Mouse (Mus musculus) liver, embryonic 18 days (tissue): ENCODE data around the gene Fahd1. TPM values are rescaled to one million over a fixed set of nuclear protein-coding genes. Genes with fewer than 3 reads are reported as not detected.

Experiments
- polyA plus RNA-seq: library from polyadenylated mRNA; depleted of rRNA; stranded (reverse); fragments of >200 nt; gene quantifications from 2 replicates; pipeline ENCODE4 v1.2.3, GENCODE M21; 2012; rRNA removed

Gene Fahd1
- polyA plus RNA-seq = 43.4 and 44.7 TPM in 2 replicates

DNA sequence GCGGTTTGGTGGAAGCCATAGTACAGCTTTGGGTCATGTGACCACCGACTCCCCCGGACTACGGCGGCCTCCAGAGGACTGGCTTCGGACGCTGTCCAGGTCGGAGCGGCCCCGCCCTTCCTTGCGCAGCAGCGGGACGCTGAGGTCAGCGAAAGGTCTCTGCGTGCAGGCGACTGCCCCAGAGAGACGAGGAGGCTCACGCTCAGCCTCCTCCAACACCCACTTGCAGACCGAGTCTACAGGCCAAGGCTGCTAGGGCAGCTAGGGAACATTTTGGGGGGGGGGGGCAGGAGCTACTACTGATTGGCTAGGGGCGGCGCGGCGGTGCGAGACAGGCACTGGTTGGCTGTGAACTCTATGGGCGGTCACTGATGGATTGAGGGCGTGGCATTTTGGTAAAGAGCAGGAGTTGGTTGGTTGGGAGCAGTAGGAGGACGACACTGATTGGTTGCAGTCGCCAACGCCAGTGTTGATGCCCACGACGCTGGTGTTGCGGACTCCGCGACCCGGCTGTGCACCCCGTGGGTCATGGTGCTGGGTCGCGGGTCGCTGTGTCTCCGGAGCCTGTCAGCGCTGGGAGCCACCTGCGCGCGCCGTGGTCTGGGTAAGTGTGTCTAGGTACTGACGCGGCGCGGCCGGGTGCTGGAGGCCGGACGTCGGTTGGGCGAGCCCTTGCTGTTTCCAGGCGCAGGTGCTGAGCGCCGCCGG lies at the start of gene Fahd1:
Gene Fahd1, minus strand, starts transcription at position 300 of the 708 bp plus-strand sequence.

DNA sequence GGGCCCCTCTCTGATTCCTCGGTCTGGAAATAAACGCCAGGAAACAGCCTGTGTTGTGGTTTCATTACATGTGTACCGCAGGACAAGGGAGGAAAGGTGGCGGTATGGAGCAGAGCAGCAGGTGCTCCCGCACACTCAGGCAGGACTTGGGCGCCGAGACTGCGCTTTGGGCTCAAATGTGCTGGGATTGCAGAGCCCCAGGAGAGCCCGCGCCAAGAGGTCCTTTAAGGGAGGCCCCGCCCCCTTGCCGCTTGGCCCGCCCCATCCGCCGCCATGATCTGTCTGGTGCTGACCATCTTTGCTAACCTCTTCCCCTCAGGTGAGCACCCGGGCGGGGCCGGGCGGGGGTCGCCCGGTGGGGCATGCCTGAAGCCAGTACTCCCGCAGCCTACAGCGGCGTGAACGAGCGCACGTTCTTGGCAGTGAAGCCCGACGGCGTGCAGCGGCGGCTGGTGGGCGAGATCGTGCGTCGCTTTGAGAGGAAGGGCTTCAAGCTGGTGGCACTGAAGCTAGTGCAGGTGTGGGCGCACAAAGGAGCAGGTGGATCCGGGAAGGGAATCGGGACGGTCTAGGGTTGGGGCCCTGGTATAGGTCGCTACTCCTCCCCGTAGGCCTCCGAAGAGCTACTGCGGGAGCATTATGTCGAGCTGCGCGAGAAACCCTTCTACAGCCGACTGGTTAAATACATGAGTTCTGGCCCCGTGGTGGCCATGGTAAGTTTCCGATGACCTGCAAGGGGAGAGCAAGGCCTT lies 46.3 kb upstream of the Fahd1 start, which contains the start of gene Nme3:
Gene Nme3, plus strand, starts transcription at position 260 of the 752 bp plus-strand sequence.

DNA sequence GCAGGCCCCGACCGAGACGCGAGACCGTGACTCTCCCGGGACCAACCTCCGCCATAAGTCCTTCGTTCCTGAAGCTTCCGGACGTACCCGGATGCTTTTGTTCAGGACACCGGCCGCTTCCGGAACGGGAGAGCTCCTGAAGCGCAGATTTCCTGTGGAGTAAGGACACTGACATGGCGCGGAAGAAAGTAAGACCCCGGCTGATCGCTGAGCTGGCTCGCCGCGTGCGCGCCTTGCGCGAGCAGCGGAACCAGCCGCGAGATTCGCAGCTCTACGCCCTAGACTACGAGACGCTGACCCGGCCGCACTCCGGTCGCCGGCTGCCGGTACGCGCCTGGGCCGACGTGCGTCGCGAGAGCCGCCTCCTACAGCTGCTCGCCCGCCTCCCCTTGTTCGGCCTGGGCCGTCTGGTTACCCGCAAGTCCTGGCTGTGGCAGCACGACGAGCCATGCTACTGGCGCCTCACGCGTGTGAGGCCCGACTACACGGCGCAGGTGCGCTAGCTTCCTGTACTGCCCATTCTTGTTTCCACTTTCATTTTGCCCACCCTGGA lies 44.9 kb upstream of the Fahd1 start, which contains the start of the genes Eme2 and Mrps34:
Gene Eme2, minus strand, starts transcription at position 93 of the 553 bp plus-strand sequence.
Gene Mrps34, plus strand, starts transcription at position 122 of the 553 bp plus-strand sequence.

DNA sequence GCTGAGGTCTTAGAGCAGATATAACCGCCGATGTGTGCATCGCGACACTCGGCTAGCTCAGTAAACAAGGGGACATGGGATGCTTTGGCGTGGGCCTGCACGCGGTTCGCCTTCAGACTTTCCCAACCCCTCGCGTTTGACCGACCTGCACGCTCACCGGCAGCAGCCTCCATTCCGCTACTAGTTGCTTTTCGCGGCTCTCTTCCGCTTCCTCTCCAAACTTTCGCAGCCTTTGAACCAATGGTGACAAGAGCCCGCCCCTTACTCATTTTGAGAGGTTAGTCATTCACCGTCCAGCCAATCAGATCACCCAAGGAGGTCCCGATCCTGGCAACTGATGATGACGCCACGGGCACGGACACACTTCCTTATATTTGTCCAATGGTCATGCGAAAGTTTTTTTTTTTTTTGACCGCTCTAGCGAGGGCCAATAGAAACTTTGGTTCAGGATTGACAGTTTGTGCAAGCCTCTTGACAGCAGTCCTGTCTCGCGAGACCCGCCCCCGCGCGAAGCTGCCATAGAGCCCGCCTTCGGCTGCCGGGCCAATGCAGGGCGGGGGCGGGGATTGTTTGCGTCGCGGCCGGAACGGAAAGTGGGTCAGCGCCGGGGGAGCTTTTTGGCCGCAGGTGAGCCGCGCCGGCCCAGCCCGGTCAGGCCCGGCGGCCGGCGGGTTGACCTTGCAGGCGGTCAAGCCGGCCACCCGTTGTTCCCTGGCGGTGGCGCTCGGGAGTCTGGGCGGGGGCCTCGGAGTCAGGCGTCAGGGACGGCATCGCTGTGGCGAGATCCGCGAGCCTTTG lies 36.2 kb upstream of the Fahd1 start, which contains the start of the genes Nubp2 and Spsb3:
Gene Nubp2, minus strand, starts transcription at position 216 of the 798 bp plus-strand sequence.
Gene Spsb3, plus strand, starts transcription at position 510 of the 798 bp plus-strand sequence.

DNA sequence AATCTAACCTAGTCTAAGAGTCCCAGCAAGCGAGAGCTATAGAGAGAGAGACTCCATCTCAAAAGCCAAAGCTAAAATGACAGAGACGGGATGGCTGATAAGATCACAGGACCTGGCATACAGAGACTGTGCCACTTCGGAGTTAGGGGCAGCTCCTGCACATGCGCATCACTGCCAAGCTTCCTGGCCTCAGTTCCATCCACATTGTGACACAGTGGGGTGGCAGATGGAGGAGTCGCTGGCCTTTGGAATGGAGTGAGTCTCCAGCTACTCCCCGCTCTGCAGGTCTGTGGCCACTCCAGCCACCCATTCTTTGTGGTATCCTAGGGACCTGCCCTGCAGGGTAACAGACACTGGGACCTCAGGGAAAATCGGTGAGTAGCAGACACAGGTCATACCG lies 15.6 kb upstream of the Fahd1 start, which contains the start of gene Igfals:
Gene Igfals, plus strand, starts transcription at position 222 of the 400 bp plus-strand sequence.

DNA sequence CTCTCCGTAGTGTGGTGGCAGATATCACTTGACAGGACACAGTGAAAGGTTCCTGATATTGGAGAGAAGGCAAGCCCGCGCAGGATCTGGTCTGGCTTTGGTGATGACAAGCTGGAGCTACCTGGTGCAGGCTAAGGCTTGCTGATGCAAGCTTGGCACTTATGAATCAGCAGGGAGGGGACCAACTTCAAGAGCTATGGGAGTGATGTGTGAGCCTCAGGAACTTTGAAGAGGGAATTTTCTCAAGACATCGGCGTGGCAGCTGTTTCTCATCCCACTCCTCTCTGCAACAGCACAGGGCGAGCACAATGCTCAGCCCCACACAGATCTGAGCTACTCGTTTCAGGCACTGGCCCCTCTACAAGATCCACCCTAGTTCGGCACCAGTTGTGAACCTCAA lies 10.3 kb downstream of the Fahd1 start, which contains the start of gene Hagh:
Gene Hagh, plus strand, starts transcription at position 302 of the 400 bp plus-strand sequence.

DNA sequence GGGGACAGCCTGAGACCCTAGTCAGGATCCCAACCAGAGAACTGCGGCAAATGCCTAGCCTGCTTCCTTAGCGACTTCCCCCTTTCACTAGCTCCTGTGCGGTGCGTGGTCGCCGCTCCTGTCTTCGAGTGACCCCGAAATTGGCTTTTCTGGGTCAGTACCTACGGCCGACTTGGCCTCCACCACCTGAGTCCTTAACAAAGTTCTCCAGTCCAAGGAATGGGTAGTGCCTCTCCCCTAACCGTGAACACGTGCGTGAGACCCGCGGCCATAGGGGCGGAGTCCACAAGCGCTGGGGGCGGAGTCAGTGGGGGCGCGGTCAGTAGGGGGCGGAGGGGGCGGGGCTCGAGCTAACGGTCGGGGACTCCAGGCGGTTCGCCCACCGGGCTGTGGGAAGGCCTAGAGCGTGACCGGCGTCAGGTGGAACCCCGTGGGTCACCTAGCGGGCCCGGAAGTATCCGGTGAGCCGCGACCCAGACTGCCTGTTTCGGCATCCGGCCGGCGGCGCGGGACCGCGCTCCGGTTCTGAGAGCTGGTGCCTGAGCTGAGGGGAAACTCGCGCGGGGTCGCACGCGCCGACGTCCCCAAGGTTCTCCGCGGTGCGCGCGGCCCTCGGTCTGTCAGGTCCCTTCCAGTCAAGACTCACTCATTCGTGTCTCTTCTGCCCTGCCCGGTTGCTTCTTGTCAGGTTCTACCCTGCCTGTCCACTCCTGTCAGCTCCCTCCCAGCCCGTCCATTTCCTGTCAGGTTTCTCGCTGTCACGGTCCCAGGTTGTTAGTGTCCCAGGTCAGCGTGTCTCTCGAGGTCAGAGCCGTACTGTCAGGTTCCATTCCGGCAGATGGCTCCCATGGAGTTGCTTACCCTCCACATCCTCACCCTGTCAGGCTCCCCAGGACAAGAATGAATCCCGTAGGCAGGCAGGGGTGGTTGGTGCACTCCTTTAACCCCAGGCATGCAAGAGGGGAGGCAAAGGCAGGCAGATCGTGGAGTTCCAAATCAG lies 45.9 kb downstream of the Fahd1 start, which contains the start of gene Meiob:
Gene Meiob, plus strand, starts transcription at position 338 of the 1,000 bp plus-strand sequence.

Other genes starting within 250 kb of the Fahd1 start
- gene Tsc2, start 217.7 kb downstream of the Fahd1 start, polyA plus RNA-seq = 17.8 and 20.1 TPM in 2 replicates
- gene Nthl1, start 217.7 kb downstream of the Fahd1 start, polyA plus RNA-seq = 5.8 and 6.5 TPM in 2 replicates
- 10.7 and 11.8 TPM in 2 replicates for gene Slc9a3r2, start 200.0 kb downstream of the Fahd1 start, polyA plus RNA-seq
- 0.07 and 0.16 TPM in 2 replicates for gene Npw, start 191.9 kb downstream of the Fahd1 start, polyA plus RNA-seq
- 21.7 and 27.6 TPM in 2 replicates for gene Zfp598, start 180.7 kb downstream of the Fahd1 start, polyA plus RNA-seq
- 0.12 and 0.14 TPM in 2 replicates for gene Syngr3, start 160.4 kb downstream of the Fahd1 start, polyA plus RNA-seq
- gene Gfer, start 154.2 kb downstream of the Fahd1 start, polyA plus RNA-seq = 18.4 and 20.5 TPM in 2 replicates
- 1.1 and 1.2 TPM in 2 replicates for gene Noxo1, start 154.1 kb downstream of the Fahd1 start, polyA plus RNA-seq
- 17.9 and 18.1 TPM in 2 replicates for gene Tbl3, start 142.7 kb downstream of the Fahd1 start, polyA plus RNA-seq
- gene Rnf151, start 132.3 kb downstream of the Fahd1 start, polyA plus RNA-seq = 0.10 TPM in 1 of 2 replicates, not detected in the other
- 1,642 and 1,684 TPM in 2 replicates for gene Rps2, start 132.2 kb downstream of the Fahd1 start, polyA plus RNA-seq
- 215 and 225 TPM in 2 replicates for gene Ndufb10, start 125.9 kb downstream of the Fahd1 start, polyA plus RNA-seq
- 0.11 and 0.13 TPM in 2 replicates for gene Rpl3l, start 122.5 kb downstream of the Fahd1 start, polyA plus RNA-seq
- 91.0 and 112 TPM in 2 replicates for gene Msrb1, start 113.7 kb downstream of the Fahd1 start, polyA plus RNA-seq
- gene Hs3st6, start 97.4 kb downstream of the Fahd1 start, polyA plus RNA-seq = 0.84 and 0.96 TPM in 2 replicates
- 0.49 and 0.74 TPM in 2 replicates for gene Meiob, start 46.1 kb downstream of the Fahd1 start, polyA plus RNA-seq
- 160 and 200 TPM in 2 replicates for gene Hagh, start 10.2 kb downstream of the Fahd1 start, polyA plus RNA-seq
- 12.4 and 15.1 TPM in 2 replicates for gene Igfals, start 15.6 kb upstream of the Fahd1 start, polyA plus RNA-seq
- 15.4 and 17.7 TPM in 2 replicates for gene Nubp2, start 36.0 kb upstream of the Fahd1 start, polyA plus RNA-seq
- 26.4 and 28.2 TPM in 2 replicates for gene Spsb3, start 36.3 kb upstream of the Fahd1 start, polyA plus RNA-seq
- 11.2 and 11.3 TPM in 2 replicates for gene Eme2, start 44.7 kb upstream of the Fahd1 start, polyA plus RNA-seq
- 52.2 and 58.3 TPM in 2 replicates for gene Mrps34, start 44.8 kb upstream of the Fahd1 start, polyA plus RNA-seq
- 32.3 and 35.5 TPM in 2 replicates for gene Nme3, start 46.1 kb upstream of the Fahd1 start, polyA plus RNA-seq
- gene Mapk8ip3, start 86.6 kb upstream of the Fahd1 start, polyA plus RNA-seq = 23.9 and 32.5 TPM in 2 replicates
- gene Jpt2, start 110.3 kb upstream of the Fahd1 start, polyA plus RNA-seq = 17.3 and 17.8 TPM in 2 replicates
- gene Cramp1l, start 165.4 kb upstream of the Fahd1 start, polyA plus RNA-seq = 5.4 and 6.9 TPM in 2 replicates
- gene Ift140, start 165.7 kb upstream of the Fahd1 start, polyA plus RNA-seq = 36.6 and 39.0 TPM in 2 replicates
- gene Tmem204, start 233.2 kb upstream of the Fahd1 start, polyA plus RNA-seq = 7.5 and 8.0 TPM in 2 replicates